Mouse (Mus musculus) hindbrain, embryonic 10.5 days (tissue): ENCODE measurements around the gene Phf20. TPM values are rescaled to one million over a fixed set of nuclear protein-coding genes. Genes with fewer than 3 reads are reported as not detected.
"Not testable (repeated sequence)": the region's sequence is repeated elsewhere in the genome, so short reads cannot be mapped to it uniquely, and the experiment has no call there.

ENCODE experiments used
- DNase-seq: peaks from one replicate; pipeline ENCODE4 v3.0.0-alpha.2; 2017; ENCODE audit warnings: low spot score
- H3K27ac ChIP-seq: fragments of 300-500 bp; sonication (generic); 2 replicates; pipeline ENCODE4 v1.5.1; 2016; ENCODE audit warnings: mild to moderate bottlenecking, moderate library complexity
- H3K27me3 ChIP-seq: fragments of 300-500 bp; sonication (generic); 2 replicates; pipeline ENCODE4 v1.6.1; 2016; ENCODE audit warnings: mild to moderate bottlenecking; ENCODE audit not compliant: poor library complexity, insufficient read depth, severe bottlenecking
- H3K36me3 ChIP-seq: fragments of 300-500 bp; sonication (generic); 2 replicates; pipeline ENCODE4 v1.6.1; 2016; ENCODE audit warnings: mild to moderate bottlenecking, moderate library complexity
- H3K4me1 ChIP-seq: fragments of 300-500 bp; sonication (generic); replicated peaks from 2 replicates; pipeline ENCODE4 v1.6.1; 2016; ENCODE audit warnings: mild to moderate bottlenecking
- H3K4me3 ChIP-seq: fragments of 300-500 bp; sonication (generic); 2 replicates; pipeline ENCODE4 v1.5.1; 2016; ENCODE audit warnings: mild to moderate bottlenecking, moderate library complexity
- H3K9me3 ChIP-seq: fragments of 300-500 bp; sonication (generic); 2 replicates; pipeline ENCODE4 v1.6.1; 2016; ENCODE audit warnings: mild to moderate bottlenecking, moderate library complexity
- WGBS: fragments of 180-500 bp; shearing (Covaris S2); methylation state at CpG from one replicate; pipeline ENCODE4 v1.1.7; 2016; 5-methylcytosine and 5-hydroxymethylcytosine counted together
- polyA plus RNA-seq: library from polyadenylated mRNA; unstranded; fragments of >200 nt; fragmentation: Nextera tagmentation; extraction: Ambion mirVana; gene quantifications from 2 replicates; pipeline ENCODE4 v1.2.1, GENCODE M21; 2016

The Phf20 gene
- polyA plus RNA-seq, 1 experiment from 2014 or later = 73.4 TPM

GRCm38 (mm10) chr2:156222100-156222499 is 25.8 kb downstream of the Phf20 start:
- H3K27me3 ChIP-seq = no peaks in the 10 kb centered on the region
- H3K9me3 ChIP-seq = no peaks in the 10 kb centered on the region
- peaks cover 71% of the 10 kb centered on the region for H3K36me3 ChIP-seq
- H3K27ac ChIP-seq = no peak overlapping the region
- no peak overlapping the region for H3K4me3 ChIP-seq
- no peaks in the 10 kb centered on the region for H3K4me1 ChIP-seq
- DNase-seq = no peak

GRCm38 (mm10) chr2:156224043-156224442 is 27.8 kb downstream of the Phf20 start:
- peaks cover 77% of the 10 kb centered on the region for H3K36me3 ChIP-seq
- WGBS = 93% methylated on average over 5 of the region's 5 CpGs

GRCm38 (mm10) chr2:156227689-156228088 is 31.4 kb downstream of the Phf20 start:
- Histone ChIP-seq H3K4me1 (no peaks in the 10 kb centered on the region), H3K4me3 (no peak overlapping the region), H3K36me3 (peaks cover 91% of the 10 kb centered on the region), H3K27ac (no peak overlapping the region), H3K27me3 (no peaks in the 10 kb centered on the region), H3K9me3 (no peaks in the 10 kb centered on the region)
- no peak for DNase-seq
- 95% methylated on average over 1 of the region's 1 CpGs for WGBS

More at GRCm38 (mm10) chr2:156224043-156224442, 27.8 kb downstream of the Phf20 start:
- Histone ChIP-seq H3K4me1 (no peaks in the 10 kb centered on the region), H3K4me3 (no peak overlapping the region), H3K27me3 (no peaks in the 10 kb centered on the region), H3K9me3 (no peaks in the 10 kb centered on the region), H3K27ac (no peak overlapping the region)
- DNase-seq = no peak

DNA sequence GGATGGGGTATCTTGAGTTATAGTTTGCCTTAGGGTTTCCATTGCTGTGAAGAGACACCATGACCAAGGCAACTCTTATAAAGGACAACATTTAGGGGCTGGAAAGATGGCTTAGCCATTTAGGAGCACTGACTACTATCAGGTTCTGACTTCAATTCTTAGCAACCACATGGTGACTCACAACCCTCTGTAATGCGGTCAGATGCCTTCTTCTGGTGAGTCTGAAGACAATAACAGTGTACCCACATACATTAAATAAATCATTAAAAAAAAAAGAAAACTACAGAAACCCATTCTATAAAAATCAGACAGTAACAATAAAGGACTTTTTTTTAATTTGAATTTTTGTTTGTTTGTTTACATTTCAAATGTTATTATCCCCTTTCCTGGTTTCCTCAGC is 32.9 kb downstream of the Phf20 start:
- no peaks in the 10 kb centered on the region for H3K27me3 ChIP-seq
- no peaks in the 10 kb centered on the region for H3K9me3 ChIP-seq
- H3K4me1 ChIP-seq = 0 out of 2 replicates have a peak, but pooled peaks cover 2% of the 10 kb centered on the region
- no peak for DNase-seq
- WGBS = 94% methylated on average over 1 of the region's 1 CpGs
- H3K27ac ChIP-seq = no peak overlapping the region
- H3K36me3 ChIP-seq = peaks cover 91% of the 10 kb centered on the region
- no peak overlapping the region for H3K4me3 ChIP-seq

DNA sequence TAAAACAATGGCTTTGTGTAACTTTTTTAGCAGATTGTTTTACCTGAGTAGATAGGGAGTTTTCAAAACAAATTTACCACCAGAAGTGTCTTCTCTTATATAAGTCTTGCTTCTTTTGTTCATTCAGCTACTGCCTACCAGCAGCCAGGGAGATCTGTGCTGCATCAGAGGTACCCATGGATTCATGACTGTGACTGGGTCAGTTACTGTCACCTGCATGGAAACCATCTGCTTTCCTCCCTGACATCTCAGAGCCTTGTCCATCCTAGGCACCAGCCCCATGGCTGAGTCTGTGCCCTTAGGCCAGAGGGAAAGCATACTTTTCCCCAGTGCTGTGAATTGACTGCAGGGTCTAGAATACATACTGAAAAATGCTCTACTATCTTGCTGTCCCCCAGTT is 35.1 kb downstream of the Phf20 start:
- DNase-seq = no peak
- peaks cover 89% of the 10 kb centered on the region for H3K36me3 ChIP-seq
- no peak overlapping the region for H3K4me3 ChIP-seq
- no peaks in the 10 kb centered on the region for H3K27me3 ChIP-seq
- H3K27ac ChIP-seq = no peak overlapping the region
- no peaks in the 10 kb centered on the region for H3K9me3 ChIP-seq
- 0 out of 2 replicates have a peak, but pooled peaks cover 2% of the 10 kb centered on the region for H3K4me1 ChIP-seq

- Histone ChIP-seq H3K27ac (no peak overlapping the region), H3K9me3 (no peaks in the 10 kb centered on the region), H3K4me3 (no peak overlapping the region), H3K4me1 (0 out of 2 replicates have a peak, but pooled peaks cover 2% of the 10 kb centered on the region), H3K27me3 (no peaks in the 10 kb centered on the region), H3K36me3 (peaks cover 92% of the 10 kb centered on the region)
- 80% methylated on average over 3 of the region's 3 CpGs for WGBS
- peak; percentile 3 for DNase-seq
Observed at GRCm38 (mm10) chr2:156233275-156233948, 37.1 kb downstream of the Phf20 start.

DNA sequence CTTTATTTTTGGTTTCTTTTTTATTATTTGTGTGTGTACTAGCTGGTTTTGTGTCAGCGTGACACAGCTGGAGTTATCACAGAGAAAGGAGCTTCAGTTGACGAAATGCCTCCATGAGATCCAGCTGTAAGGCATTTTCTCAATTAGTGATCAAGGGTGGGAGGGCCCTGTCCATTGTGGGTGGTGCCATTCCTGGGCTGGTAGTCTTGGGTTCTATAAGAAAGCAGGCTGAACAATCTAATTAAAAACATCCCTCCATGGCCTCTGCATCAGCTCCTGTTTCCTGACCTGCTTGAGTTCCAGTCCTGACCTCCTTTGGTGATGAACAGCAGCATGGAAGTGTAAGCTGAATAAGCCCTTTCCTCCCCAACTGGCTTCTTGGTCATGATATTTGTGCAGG is 37.8 kb downstream of the Phf20 start:
- peak; percentile 13 for DNase-seq
- not testable (repeated sequence) for H3K4me1 ChIP-seq, H3K27me3 ChIP-seq, H3K4me3 ChIP-seq, H3K9me3 ChIP-seq, H3K27ac ChIP-seq
- 73% methylated on average over 2 of the region's 2 CpGs for WGBS
- H3K36me3 ChIP-seq = peaks cover 89% of the 10 kb centered on the region

- Histone ChIP-seq H3K9me3 (no peaks in the 10 kb centered on the region), H3K27ac (no peak overlapping the region), H3K4me1 (0 out of 2 replicates have a peak, but pooled peaks cover 2% of the 10 kb centered on the region), H3K27me3 (no peaks in the 10 kb centered on the region), H3K36me3 (peaks cover 91% of the 10 kb centered on the region), H3K4me3 (no peak overlapping the region)
- 94% methylated on average over 4 of the region's 4 CpGs for WGBS
- DNase-seq = no peak
Observed at GRCm38 (mm10) chr2:156235847-156236246, 39.6 kb downstream of the Phf20 start.

DNA sequence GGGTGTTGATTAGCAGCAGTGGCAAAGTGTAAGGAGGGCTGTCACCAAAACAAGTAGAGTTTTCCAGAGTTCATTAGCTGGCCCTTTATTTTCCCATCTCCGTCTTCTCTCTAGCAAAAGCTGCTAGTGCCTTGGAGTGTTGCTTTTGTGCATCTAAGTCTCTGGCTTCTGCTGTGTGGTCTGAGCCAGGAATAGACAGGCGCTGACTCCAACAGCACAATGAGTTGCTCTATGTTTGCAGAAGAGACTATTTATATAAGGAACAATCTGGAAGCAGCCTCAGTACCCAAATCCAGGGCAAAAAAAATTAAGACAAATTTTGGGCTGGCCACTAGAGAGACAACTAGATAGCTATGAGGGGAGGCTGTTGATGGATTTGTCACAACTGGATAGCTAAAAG is 45.4 kb downstream of the Phf20 start:
- Histone ChIP-seq H3K27me3 (no peaks in the 10 kb centered on the region), H3K36me3 (peaks cover 74% of the 10 kb centered on the region), H3K27ac (no peak overlapping the region), H3K4me1 (no peaks in the 10 kb centered on the region), H3K9me3 (no peaks in the 10 kb centered on the region), H3K4me3 (no peak overlapping the region)
- DNase-seq = no peak
- 96% methylated on average over 2 of the region's 2 CpGs for WGBS

- Histone ChIP-seq H3K9me3 (no peaks in the 10 kb centered on the region), H3K27ac (no peak overlapping the region), H3K4me1 (no peaks in the 10 kb centered on the region), H3K4me3 (no peak overlapping the region), H3K27me3 (no peaks in the 10 kb centered on the region), H3K36me3 (peaks cover 77% of the 10 kb centered on the region)
- DNase-seq = no peak
- 91% methylated on average over 8 of the region's 8 CpGs for WGBS
Observed at GRCm38 (mm10) chr2:156243011-156243410, 46.7 kb downstream of the Phf20 start.

- no peaks in the 10 kb centered on the region for H3K4me1 ChIP-seq
- H3K9me3 ChIP-seq = no peaks in the 10 kb centered on the region
- H3K27me3 ChIP-seq = no peaks in the 10 kb centered on the region
- no peak for DNase-seq
- peaks cover 73% of the 10 kb centered on the region for H3K36me3 ChIP-seq
- H3K27ac ChIP-seq = no peak overlapping the region
- H3K4me3 ChIP-seq = no peak overlapping the region
Observed at GRCm38 (mm10) chr2:156247599-156247998, 51.3 kb downstream of the Phf20 start.

DNA sequence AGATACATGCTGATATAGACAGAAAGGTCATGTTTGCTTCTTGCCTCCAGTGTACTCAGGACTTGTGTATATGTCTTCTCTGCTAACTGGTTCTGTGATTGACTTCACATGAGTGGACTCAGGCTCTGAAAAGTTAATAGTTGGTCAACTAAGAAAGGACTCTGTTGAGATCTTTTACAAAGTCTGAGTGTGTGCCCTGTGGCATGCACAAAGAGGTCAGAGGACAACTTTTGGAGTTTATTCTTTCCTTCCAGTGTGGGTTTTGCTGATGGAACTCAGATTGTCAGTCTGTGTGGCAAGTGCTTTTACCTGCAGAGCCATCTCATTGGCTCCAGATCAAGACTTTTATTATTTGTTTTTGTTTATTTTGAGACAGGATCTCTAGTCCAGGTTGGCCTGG is 54.5 kb downstream of the Phf20 start:
- H3K36me3 ChIP-seq = peaks cover 86% of the 10 kb centered on the region
- H3K4me3 ChIP-seq = no peak overlapping the region
- H3K4me1 ChIP-seq = no peaks in the 10 kb centered on the region
- no peak for DNase-seq
- no peaks in the 10 kb centered on the region for H3K9me3 ChIP-seq
- no peaks in the 10 kb centered on the region for H3K27me3 ChIP-seq
- H3K27ac ChIP-seq = no peak overlapping the region

DNA sequence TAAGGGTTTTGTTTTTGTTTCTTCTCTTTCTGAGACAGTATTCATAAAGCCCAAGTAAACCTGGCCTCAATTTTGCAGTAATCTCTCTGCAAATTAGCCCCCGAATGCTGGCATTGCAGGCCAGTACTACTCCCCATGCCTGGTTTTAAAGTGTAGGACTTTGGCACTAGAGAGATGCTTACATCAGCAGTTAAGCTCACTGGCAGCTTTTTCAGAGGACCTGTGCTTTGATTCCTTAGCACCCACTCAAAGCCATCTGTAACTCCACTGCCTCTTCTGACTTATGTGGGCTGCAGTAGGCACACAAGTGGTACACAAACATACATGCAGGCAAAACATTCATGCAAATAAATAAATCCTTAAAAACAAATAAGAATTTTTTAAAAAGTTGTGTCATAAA is 55.0 kb downstream of the Phf20 start:
- no peak for DNase-seq
- Histone ChIP-seq H3K36me3 (peaks cover 87% of the 10 kb centered on the region), H3K4me3 (no peak overlapping the region), H3K27me3 (no peaks in the 10 kb centered on the region), H3K4me1 (no peaks in the 10 kb centered on the region), H3K27ac (no peak overlapping the region), H3K9me3 (no peaks in the 10 kb centered on the region)
- WGBS = 94% methylated on average over 1 of the region's 1 CpGs

DNA sequence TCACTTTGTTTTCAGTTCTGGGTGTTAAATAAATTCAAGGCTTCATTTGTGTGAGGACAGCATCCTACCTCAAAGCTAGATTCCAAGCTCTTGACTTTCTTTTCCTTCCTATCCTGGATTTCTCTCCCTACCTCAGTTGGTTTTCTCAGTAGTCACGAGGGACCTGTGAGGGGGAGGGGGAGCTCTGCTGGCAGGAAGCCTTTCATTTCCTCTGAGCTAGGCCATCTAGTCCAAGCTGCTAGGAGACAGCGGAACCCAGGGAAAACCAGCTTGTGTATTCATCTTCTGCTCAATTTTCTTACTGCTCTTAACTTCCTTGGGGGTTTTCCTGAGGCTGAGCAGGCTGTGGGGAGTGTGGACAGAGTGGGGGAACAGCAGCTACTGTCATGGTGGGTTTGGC is 60.8 kb downstream of the Phf20 start:
- Histone ChIP-seq H3K4me3 (no peak overlapping the region), H3K27ac (no peak overlapping the region), H3K4me1 (0 out of 2 replicates have a peak, but pooled peaks cover 4% of the 10 kb centered on the region), H3K9me3 (no peaks in the 10 kb centered on the region), H3K36me3 (peaks cover 98% of the 10 kb centered on the region), H3K27me3 (no peaks in the 10 kb centered on the region)
- DNase-seq = no peak
- WGBS = 61% methylated on average over 2 of the region's 2 CpGs
